Mouse (Mus musculus) kidney, postnatal 4 days (tissue): ENCODE measurements around the gene Vdac1.
A peak's percentile ranks its signal among the peaks of the same experiment; 100 is the strongest.
"Not testable (repeated sequence)": the region's sequence is repeated elsewhere in the genome, so short reads cannot be mapped to it uniquely, and the experiment has no call there.

ENCODE experiments used
- DNase-seq, 2 experiments: peaks; one replicate each; pipeline ENCODE4 v3.0.0; 2021; ENCODE audit warnings: mixed read lengths in 2 of 2

Vdac1 gene

GRCm38 (mm10) chr11:52344991-52345777, 15.5 kb upstream of the Vdac1 start:
- no peak for DNase-seq

- peak; percentile 89 to 91 for DNase-seq
Measured at GRCm38 (mm10) chr11:52345939-52346634, 14.6 kb upstream of the Vdac1 start.

DNA sequence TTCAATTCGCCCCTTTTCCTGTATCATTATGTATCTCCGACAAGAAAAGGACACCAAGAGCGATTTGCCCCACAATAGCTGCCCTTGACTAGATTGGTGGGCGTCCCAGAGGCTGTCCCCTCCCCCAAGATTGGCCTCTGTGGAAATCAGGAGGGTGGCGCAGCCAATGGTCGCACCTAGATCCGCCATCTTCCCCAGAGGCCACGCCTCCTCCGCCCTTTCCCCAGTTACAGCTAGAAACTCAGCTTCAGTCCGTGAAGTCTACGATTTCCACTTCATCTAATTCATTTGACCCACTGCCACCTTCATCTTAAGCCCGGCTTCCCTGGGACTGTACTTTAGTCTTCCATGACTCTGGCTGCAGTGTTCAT, 14.0 kb upstream of the Vdac1 start:
- DNase-seq: peak; percentile 76 to 83

DNA sequence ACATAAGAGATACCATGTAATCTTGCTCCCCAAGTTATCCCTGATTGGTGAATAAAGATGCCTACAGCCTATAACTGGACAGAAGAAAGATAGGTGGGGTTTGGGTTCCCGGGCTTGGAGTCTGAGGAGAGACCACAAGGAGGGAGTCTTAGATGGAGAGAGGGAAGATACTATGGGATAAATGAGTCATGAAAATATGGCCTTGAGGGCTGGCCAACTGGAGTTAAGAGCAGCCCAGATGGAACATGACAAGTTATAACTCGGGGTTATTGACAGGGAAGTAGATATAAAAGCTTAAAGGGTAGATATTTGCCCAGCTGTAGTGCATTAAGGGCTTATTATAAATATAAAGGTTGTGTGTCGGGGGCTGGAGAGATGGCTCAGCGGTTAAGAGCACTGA, 12.5 kb upstream of the Vdac1 start:
- DNase-seq: no peak

DNA sequence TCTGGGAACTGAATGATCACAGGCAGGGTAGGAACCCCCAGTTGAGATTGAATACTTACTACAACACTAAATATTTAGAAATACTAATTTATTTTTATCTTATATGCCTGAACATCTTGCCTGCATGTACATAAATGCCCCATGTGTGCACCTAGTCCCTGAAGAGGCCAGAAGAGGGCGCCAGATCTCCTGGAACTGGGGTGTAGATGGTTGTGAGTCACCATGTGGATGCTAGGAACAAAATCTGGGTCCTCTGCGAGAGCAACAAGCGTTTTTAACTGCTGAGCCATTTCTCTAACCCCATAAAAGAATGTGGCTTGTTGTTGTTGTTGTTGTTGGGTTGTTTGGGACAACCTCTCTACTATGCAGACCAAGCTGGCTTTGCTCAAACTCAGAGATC, 11.9 kb upstream of the Vdac1 start:
- DNase-seq: no peak

GRCm38 (mm10) chr11:52350924-52351323, 9.7 kb upstream of the Vdac1 start:
- peak; percentile 43 to 60 for DNase-seq

GRCm38 (mm10) chr11:52352271-52352670, 8.4 kb upstream of the Vdac1 start:
- DNase-seq: no peak

- no peak for DNase-seq
Measured at GRCm38 (mm10) chr11:52354644-52355043, 6.0 kb upstream of the Vdac1 start.

DNA sequence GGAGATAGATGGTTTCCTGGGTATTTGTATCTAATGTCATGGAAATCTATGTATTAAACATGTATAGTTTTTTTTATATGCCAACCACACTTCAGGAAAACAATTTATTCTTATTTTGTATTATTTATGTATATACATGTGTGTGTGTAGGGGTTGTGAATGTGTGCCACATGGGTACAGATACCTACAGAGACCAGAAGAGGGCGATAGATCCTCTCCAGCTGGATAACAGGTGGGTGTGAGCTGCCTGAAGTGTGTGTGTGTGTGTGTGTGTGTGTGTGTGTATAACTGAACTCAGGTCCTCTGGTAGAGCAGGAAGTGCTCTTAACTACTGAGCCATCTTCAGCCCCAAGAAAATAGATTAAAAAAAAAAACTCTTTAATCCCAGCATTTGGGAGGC, 5.1 kb upstream of the Vdac1 start:
- no peak for DNase-seq

- DNase-seq: not testable (repeated sequence)
Measured at GRCm38 (mm10) chr11:52357091-52357490, 3.6 kb upstream of the Vdac1 start.

DNA sequence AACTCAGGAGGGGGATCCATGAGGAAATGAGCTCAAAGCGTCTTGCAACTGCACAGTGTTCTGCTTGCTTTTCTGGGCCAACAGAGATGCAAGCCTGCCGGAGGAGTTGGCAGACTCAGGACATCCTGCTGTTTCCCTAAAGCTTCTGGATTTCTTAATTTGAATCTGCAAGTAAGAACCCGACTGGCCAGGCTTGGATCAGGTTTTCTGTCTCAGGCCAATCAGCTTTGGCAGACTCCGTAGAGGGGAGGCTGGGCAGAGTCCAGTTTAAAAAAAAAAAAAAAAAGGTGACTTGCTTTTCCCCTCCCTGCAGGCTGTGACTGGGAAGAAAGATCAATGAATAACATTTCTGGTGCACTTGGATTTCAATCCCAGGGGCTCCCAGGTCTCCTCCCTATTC, 2.1 kb upstream of the Vdac1 start:
- DNase-seq: peak; percentile 46 to 69

GRCm38 (mm10) chr11:52359686-52360470, 782 bp upstream of the Vdac1 start:
- DNase-seq: peak in 1 of 2 experiments; percentile 29

DNA sequence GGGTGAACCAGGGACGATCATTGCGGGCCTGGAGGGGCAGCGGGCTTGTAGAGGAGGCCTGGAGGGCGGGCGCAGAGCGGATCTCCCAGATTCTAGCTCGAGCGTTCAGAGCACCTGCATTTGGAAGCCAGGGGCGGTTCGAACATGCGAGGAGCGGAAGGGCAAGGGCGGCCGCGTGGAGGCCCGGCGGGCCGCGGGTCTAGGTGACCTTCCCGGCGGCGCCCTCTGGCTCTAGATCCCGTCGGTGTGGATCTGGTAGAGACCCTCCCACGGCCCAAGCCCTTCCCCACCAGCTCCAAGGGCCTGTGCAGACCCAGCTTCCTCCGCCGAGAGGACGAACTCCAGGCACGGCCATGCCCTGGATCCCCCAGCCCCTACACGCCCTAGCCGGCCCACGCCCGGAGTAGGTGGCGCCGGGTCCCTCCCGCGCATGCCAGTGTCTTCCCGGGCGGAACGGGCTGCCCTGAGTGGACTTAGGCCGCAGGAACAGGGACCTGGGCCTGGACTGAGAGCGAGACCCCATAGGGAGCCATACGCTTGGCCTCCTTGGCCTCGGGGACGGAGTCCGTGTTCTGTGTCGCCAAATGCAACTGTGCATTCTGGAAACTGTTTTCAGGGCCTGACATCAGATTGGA, 744 bp downstream of the Vdac1 start:
- peak; percentile 82 to 91 for DNase-seq

GRCm38 (mm10) chr11:52364376-52364775, 3.7 kb downstream of the Vdac1 start:
- DNase-seq: no peak

GRCm38 (mm10) chr11:52365143-52365542, 4.5 kb downstream of the Vdac1 start:
- DNase-seq: peak; percentile 36 to 49

- no peak for DNase-seq
Measured at GRCm38 (mm10) chr11:52366358-52366757, 5.7 kb downstream of the Vdac1 start.

- no peak for DNase-seq
Measured at GRCm38 (mm10) chr11:52368176-52368985, 7.7 kb downstream of the Vdac1 start.

GRCm38 (mm10) chr11:52369252-52370134, 8.8 kb downstream of the Vdac1 start:
- DNase-seq: no peak

- DNase-seq: no peak
Measured at GRCm38 (mm10) chr11:52370135-52370452, 9.4 kb downstream of the Vdac1 start.

DNA sequence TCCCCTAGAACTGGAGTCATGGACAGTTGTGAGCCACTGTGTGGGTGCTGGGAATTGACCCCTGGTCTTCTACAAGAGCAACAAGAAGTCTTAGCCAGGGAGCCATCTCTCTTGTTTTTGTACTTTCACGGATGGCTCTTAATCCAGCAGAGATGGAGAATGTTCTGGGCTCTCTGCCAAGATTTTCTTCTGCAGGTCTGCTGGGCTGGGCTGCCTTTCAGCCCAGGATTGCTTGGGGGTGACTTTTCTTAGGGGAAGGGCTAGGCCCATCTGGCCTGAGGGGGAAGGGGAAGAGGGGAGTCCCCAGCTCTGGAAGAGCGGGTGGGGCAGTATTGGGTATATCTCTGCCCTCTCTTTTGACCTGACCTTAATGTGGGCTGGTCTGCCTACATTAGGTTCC, 9.9 kb downstream of the Vdac1 start:
- DNase-seq: peak in 1 of 2 experiments; percentile 42

DNA sequence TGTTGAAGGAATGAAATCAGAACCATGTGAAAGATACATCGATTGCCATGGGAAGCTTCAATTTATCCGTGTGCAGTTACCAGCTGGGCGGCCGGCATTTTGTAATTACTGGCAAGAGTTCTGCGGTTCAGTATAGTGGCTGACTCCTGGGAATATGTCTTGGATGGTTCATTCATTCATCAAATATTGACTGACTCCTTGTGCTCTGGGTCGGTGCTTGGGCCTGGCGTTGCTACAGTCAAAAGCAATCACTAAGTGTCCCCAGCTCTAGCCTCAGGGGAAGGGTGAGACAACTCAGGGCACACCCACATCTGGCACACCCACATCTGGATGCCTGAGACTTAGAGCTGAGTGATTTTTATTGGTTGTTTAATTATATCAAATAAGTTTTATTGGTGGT, 13.2 kb downstream of the Vdac1 start:
- no peak for DNase-seq
